Mouse (Mus musculus) CH12.LX (cell line): Measurements from ENCODE around the gene Tmem200c.

Source experiments
- ELF1 ChIP-seq: IDR thresholded peaks from 2 replicates; pipeline ENCODE4 v1.6.1; 2014; ENCODE audit warnings: low read depth, mild to moderate bottlenecking, inconsistent platforms, low read length, improper control_type of control experiment
- EP300 ChIP-seq: IDR thresholded peaks from 2 replicates; pipeline ENCODE4 v1.6.1; 2011; ENCODE audit warnings: low read length, improper control_type of control experiment
- ETS1 ChIP-seq: conservative IDR thresholded peaks from 2 replicates; pipeline ENCODE4 v1.6.1; 2012; ENCODE audit warnings: low read depth, mild to moderate bottlenecking, inconsistent platforms, low read length, improper control_type of control experiment, moderate library complexity
- HCFC1 ChIP-seq: IDR thresholded peaks from 2 replicates; pipeline ENCODE4 v1.6.1; 2012; ENCODE audit warnings: low read depth, mild to moderate bottlenecking, inconsistent platforms, low read length, improper control_type of control experiment
- MAX ChIP-seq: IDR thresholded peaks from 2 replicates; pipeline ENCODE4 v1.6.1; 2011; ENCODE audit warnings: low read length, improper control_type of control experiment
- NRF1 ChIP-seq: IDR thresholded peaks from 2 replicates; pipeline ENCODE4 v1.6.1; 2014; ENCODE audit warnings: low read depth, mild to moderate bottlenecking, inconsistent platforms, low read length, improper control_type of control experiment, moderate library complexity
- RCOR1 ChIP-seq: conservative IDR thresholded peaks from 2 replicates; pipeline ENCODE4 v1.6.1; 2012; ENCODE audit warnings: low read depth, mild to moderate bottlenecking, inconsistent platforms, low read length, improper control_type of control experiment
- TBP ChIP-seq: conservative IDR thresholded peaks from 2 replicates; pipeline ENCODE4 v1.6.1; 2011; ENCODE audit warnings: low read depth, low read length, improper control_type of control experiment
- TCF12 ChIP-seq: IDR thresholded peaks from 2 replicates; pipeline ENCODE4 v1.6.1; 2014; ENCODE audit warnings: low read depth, mild to moderate bottlenecking, inconsistent platforms, low read length, improper control_type of control experiment
- ZC3H11A ChIP-seq: IDR thresholded peaks from 2 replicates; pipeline ENCODE4 v1.6.1; 2012; ENCODE audit warnings: low read depth, mild to moderate bottlenecking, inconsistent platforms, low read length, improper control_type of control experiment
- ZKSCAN1 ChIP-seq: IDR thresholded peaks from 2 replicates; pipeline ENCODE4 v1.6.1; 2012; ENCODE audit warnings: low read depth, inconsistent platforms, low read length, improper control_type of control experiment, borderline replicate concordance

GRCm38 (mm10) chr17:68841097-68841891 lies 14.9 kb downstream of the Tmem200c start:
- no peak for TF ChIP-seq MAX
- TF ChIP-seq ETS1: no peak
- TF ChIP-seq RCOR1: no peak
- no peak for TF ChIP-seq TBP
- TF ChIP-seq ZC3H11A: no peak
- TF ChIP-seq HCFC1: no peak
- no peak for TF ChIP-seq NRF1
- no peak for TF ChIP-seq EP300
- no peak for TF ChIP-seq ZKSCAN1
- TF ChIP-seq TCF12: no peak
- TF ChIP-seq ELF1: no peak
